Mouse (Mus musculus): ENCODE measurements around the gene Ddx11.

Gene Ddx11

DNA sequence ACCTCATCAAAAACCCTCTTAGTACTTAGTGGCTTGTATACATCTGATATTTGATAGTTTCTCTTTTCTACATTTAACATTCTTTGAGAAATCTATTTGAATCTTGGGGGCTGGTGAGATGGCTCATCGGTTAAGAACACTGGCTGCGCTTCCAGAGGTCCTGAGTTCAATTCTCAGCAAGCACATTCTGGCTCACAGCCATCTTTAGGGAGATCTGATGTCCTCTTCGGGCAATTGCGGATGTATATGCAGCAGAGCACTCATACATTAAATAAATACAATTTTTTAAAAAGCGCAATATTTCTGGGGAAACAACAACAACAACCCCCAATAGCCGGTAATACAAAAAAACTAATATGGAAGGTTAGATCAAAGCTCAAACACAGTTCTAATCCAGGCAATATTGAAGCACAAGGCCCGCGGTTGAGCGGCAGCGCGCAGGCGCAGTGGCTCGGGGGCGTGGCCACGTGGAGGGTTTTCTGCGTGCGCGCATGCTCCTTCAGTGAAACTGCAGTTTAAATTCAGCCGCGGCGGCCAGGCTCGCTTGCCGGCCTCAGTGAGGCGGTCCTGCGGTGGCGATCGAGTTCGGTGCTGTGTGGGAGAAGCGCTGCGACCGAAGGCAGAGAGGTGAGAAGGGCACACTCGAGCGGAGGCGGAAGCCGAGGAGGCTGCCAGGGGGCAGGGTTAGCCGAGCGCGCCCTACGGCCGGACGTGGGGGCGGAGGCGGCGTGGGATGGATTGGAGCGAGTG is at the start of gene Ddx11:
Gene Ddx11, plus strand, starts transcription at position 455 of the 750 bp plus-strand sequence.
- peak; percentile 86 to 97 for DNase-seq (ENCODE audit: low spot score in 2 of 2)

DNA sequence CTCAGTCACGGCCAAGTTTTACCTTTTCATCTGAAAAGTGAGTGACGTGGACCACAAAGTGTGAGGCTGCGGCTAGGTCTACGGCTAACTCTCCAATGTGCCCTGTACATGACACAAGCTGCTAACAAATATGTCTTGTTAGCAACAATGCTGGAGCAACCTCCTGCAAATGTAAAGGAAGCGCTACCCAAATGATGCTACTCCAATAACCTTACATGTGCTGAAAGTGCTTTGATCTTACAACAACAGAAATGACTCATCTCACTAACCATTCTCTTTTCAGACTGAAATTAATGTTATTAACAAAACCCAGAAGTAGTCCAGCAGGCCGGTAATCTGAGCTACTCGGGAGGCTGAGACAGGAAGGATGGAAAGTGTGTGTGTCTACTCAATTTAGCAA is 49.3 kb upstream of the Ddx11 start:
- DNase-seq (ENCODE audit: low spot score in 2 of 2): no peak

DNA sequence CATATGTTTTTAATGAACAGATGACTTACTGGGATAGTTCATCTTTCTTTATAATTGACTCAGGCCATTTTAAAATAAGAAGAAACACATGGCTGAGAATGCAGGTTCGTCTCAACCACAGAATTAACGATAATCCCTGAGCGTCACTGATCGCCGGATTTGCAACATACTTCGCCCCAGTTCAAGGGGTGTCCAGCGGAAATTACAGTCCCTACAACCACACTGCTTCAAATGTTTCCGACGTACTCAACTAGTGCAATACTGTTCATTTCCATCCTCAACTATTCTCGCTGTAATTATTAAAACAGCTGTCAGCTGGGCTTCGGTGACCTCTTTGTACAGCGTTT is 47.5 kb upstream of the Ddx11 start:
- no peak for DNase-seq (ENCODE audit: low spot score in 2 of 2)

DNA sequence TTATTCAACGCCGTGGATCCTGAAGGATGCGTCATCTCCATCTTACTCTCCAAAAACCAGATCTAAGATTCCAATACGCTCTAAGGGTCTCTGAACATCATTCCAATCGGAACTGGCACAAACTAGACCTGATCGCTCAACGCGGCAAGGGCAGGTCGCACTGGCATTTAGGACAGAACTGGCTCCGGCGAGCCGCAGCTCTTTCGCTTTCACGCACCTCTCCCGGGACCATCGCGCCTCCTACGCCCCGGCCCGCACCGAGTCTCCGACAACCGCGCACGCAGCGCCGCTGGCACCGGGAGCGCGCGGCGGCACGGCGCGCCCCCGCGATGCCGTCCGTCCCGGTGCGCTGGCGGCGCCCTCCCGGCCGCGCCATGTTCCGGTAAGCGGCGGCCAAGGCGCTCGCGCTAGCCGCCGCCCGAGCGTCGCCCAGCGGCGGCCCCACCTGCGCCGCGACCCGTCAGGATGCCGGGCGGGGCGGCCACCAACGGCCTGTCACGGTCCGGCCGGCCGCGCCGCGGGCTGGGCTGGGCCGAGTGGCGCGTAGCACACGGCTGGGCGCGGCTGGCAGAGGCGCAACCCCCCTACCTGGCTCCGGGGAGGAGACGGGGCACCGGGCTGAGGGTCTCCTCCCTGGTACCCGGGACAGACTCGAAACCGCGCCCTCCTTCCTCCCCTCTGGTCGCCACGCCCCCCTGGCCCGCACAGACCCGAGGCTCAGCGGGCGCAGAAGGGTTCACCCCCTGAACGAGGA is 47.0 kb upstream of the Ddx11 start:
- peak; percentile 13 to 43 for DNase-seq (ENCODE audit: low spot score in 2 of 2)

DNA sequence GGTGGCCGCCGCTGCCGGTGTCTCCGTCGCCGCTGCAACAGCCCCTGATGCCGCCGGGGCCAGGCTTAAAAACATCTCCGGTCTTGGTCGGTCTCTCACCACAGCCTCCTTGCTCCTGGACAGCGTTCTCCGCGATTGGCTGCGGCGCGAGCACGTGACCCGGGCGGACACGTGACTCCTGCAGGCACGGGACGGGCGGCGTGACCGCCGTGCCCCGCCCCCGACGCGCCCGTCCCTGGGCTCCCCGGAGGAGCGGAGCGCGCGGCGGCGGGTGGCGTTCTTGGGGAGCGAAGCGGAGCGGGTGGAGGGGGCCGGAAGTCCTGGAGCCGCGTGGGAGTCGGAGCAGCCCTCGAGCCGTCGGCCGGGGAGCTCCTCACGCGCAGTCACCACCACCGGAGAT is 46.4 kb upstream of the Ddx11 start, which contains the start of gene Ankrd12:
Gene Ankrd12, minus strand, starts transcription at position 156 of the 400 bp plus-strand sequence.
- peak; percentile 94 to 95 for DNase-seq (ENCODE audit: low spot score in 2 of 2)

DNA sequence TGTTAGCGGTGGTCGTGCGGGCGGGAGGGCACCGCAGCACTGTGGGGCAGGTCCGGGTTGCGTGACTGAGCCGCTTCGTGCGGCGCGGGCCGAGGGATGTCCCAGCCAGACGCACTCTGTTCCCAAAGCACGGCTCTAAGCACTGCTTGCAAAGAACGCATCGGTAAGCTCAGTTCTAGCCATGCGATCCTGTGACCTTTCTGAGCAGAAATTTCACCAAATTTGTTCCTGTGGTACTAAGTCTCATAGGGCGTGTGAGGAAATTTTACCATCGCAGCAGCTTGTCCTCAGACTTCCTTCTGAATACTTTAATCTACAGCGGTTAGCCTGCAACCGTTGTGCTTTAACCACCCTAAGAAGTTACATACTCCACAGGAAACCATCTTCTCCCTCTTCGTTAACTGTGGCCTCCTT is 45.9 kb upstream of the Ddx11 start:
- DNase-seq (ENCODE audit: low spot score in 2 of 2): no peak

DNA sequence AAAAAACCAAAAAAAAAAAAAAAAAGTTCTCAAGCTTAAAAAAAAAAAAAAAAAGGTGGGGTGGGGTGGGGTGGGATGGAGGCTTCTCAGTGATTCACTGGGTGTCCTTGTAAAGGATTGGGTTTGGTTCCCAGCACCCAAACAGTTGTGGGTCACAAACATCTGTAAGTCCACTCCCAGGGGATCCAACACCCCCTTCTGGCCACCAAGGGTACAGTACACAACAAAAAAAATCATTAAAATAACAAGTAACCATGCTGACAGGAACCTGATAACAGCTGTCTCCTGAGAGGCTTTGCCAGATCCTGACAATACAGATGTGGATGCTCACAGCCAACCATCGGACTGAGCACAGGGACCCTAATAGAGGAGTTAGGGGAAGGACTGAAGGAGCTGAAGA is 38.8 kb upstream of the Ddx11 start:
- DNase-seq (ENCODE audit: low spot score in 2 of 2): no peak

DNA sequence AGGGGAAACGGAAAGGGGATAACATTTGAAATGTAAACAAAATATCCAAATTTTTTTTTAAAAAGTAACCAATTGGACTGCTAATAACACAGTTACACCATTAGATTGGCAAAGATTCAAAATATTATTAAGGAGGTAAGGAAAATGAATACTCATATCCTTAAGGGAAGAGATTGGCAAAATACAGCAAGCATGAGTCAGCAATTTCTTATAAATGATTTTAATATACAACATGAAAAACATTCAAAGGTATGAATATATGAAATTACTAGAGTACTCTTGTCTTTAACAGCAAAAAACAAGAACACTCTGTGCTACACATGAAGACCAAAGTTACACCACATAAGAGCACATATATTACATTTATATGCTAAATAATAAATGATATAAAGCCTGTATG is 38.3 kb upstream of the Ddx11 start:
- no peak for DNase-seq (ENCODE audit: low spot score in 2 of 2)

DNA sequence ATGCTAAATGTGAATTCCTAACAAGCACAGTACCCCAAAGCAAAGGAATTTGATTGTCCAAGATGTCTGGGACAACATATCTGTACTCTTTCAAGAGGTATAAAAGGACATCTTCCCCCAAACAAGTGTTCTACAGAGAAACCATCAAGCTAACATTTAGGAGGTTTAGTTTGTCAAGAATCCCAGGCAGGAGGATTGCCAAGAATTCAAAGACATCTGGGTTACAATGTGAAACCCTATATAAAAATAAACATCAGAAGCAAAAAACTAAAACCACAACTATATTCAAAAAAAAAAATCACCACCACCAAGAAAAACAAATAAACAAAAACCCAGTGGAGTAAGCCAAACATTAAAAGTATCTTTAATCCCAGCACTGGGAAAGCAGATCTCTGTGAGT is 33.1 kb upstream of the Ddx11 start:
- no peak for DNase-seq (ENCODE audit: low spot score in 2 of 2)

DNA sequence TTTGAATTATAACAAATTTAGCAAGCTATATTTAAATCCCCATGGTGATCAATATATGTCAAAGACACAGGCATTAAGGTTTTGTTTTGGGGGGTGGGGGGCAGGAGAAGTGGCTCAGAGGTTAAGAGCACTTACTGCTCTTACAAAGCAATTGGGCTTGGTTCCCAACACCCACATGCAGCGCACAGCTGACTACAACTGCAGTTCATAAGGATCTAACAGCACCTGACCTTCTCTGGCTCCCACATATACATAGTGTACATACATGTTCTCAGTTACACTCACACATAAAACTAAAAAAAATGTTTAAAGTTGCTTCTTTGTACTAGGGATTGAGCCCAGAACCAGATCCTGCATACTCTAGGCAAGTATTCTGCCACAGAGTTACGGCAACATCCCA is 31.9 kb upstream of the Ddx11 start:
- DNase-seq (ENCODE audit: low spot score in 2 of 2): no peak

DNA sequence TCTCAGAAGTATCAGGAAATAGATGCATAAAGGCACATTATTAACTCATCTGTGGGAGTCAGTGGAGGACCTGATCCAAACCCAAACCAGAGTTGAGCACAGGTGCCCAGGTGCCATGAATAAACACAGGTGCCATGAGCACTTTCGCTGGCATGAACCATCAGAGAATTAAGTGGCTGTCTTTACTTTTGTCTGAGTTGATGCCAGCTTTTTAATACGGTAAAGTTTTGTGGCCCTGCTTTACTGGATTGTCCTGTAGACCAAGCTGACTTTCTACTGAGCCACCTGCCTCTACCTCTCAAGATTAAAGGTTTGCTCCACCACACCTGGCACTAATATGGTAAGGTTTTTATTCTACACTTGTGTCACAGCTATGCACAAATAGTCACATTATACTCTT is 31.3 kb upstream of the Ddx11 start:
- DNase-seq (ENCODE audit: low spot score in 2 of 2): no peak

DNA sequence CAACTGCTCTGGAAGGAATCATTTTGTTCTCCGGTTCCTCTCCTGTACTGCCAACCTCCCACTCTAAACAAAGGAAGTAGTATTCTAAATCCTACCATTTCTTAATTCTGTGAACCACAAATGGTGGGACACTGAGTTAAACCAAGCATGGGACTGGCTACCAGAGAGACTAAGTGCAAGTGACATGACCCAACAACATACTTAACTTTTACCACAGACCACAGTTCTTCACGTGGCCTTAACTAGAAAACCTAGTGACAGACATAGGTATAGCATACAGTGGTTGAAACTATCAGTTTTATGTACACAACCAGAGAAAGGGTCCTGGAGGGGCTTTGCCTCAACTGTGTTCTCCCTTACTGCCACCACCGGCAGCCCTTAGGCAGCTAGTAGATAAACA is 30.7 kb upstream of the Ddx11 start:
- DNase-seq (ENCODE audit: low spot score in 2 of 2): no peak

DNA sequence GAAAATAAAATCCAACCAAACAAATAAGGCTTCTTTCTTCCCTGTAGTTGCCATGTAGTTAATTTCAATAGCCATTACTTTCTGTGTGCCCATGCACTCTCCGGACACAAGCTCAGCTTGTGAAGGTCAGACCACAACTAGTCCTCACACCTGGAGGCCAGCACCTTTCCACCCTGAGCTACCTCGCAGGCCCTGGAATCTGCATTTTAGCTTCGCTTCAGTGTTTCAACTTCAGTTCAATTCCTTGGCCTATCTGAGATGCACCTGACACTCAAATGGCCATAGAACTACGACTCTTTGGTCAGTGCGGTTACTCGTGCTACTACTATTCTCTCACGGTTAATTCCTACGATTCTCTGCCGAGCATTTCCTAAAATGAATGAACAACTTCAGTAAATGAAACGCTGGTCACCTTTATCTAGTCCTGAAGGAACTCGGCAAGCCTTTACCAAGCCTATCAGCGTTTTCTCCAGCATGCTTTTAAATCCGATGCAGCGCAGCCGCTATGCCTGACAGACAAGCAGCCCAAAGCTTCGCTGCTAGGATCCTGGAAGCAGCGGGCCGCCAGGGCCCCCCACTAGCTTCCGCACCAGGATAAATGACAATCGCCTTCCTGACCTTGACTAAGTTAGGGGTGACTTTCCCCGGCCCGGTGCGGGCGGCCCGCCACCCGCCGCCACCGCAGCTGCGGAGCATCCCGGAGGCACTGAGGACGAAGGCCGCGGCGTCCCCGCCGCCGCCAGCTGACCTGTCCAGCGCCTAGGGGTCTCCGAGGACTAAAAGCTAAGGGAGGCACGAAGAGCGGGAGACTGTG is 22.5 kb upstream of the Ddx11 start:
- DNase-seq (ENCODE audit: low spot score in 2 of 2): no peak

DNA sequence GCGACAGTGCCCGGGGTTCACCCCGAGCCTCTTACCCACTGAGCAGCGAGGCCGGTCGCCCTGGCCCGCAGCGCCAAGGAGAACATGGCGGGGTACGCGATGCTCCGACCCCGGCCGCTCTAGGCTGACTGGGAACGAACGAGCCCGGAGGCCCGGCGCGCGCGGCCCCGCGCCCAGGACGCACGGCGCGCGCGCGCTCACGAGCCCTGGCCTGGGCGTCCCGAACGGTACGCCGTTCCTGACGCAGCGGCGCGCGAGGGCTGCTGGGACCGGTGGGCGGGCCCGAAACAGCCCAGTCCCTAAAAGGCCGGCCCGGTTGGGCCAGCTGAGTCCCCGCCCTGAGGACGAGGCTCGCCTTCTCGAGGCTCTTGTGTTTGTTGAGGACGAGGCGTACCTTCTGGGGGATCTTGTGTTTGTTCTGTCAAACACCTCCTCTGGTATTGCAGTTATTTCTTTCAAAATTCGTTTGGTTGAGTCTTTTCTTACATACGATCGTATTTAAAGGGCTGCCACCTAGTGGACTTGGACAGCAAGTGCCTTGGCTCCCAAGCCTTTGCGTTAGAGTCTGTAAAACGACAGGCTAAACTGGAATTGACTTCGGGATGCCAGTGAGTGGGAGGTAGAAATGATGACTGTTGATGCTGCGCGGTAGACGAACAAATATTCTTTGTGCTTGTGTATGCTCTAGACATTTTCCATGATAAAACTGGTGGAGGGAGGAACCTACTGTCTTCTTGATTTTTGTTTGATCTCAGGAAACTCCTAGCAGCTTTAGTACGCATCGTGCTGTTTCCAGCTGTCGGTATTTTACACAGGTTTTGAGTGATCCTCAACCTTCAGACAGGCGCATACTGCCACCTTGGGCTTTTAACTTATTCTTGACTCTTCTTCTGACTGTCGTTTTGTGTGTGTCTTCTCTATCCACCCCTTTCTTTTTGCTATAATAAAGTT is 21.7 kb upstream of the Ddx11 start, which contains the start of gene Ndufv2:
Gene Ndufv2, minus strand, starts transcription at position 180 of the 951 bp plus-strand sequence.
- peak; percentile 81 to 87 for DNase-seq (ENCODE audit: low spot score in 2 of 2)

DNA sequence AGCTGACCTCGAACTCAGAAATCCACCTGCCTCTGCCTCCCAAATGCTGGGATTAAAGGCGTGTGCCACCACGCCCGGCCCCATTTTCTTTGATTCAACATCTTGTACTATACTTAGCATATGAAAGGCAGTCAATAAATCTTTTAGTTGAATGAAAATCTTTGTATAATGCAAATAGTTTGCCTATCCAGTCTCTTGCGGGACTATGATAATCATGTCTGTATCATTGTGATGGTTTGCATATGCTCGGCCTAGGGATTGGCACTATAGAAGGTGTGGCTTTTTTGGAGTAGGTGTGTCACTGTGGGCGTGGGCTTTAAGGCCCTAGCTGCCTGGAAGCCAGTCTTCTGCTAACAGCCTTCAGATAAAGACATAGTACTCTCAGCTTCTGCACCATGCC is 19.2 kb upstream of the Ddx11 start:
- no peak for DNase-seq (ENCODE audit: low spot score in 2 of 2)

DNA sequence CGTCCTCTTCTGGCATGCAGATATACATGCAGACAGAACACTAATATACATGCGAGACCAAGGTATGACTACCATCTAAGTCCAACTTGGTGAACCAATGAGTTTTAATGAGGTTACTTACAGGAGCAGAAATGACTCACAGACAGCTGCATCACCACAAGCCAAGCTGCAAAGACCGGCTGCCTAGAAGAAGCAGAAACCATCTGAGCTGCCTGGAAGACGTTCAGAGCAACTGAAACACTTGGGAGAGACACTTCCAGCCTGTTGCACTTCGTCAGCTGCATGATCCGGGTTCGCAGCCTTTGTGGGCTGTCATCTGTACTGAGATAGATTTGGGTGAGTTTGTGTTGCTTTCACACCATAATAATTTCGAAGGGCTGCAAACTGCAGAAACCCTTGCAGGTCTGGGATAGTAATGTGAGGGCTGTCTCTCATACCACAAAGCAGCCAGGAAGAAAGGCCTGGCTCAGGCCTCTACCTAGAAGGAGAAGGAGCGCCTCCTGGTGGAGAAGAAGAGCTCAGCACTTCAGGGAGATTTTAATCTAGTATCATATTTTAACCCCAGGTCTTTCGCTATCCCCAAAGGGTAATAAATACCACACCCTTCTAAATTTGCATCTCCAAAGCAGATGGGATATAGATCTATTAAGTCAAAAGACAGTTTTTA is 16.6 kb upstream of the Ddx11 start:
- DNase-seq (ENCODE audit: low spot score in 2 of 2): peak in 1 of 2 experiments; percentile 30

DNA sequence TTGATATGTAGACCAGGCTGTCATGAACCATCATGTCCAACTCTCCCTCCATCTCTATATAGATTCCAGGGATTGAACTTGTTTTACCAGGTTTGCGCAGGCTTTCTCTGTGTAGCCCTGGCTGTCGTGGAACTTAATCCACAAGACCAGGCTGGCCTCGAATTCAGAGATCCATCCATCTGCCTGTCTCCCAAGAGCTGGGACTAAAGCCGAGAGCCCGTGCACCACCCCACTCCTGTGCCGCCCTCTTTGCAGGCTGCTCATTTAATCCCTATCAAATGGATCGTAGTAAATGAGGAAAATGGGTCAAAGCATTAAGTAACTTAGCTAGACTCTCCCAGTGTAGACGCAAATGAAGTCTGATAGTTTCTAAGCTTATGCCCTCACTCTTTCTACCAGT is 15.9 kb upstream of the Ddx11 start:
- no peak for DNase-seq (ENCODE audit: low spot score in 2 of 2)

DNA sequence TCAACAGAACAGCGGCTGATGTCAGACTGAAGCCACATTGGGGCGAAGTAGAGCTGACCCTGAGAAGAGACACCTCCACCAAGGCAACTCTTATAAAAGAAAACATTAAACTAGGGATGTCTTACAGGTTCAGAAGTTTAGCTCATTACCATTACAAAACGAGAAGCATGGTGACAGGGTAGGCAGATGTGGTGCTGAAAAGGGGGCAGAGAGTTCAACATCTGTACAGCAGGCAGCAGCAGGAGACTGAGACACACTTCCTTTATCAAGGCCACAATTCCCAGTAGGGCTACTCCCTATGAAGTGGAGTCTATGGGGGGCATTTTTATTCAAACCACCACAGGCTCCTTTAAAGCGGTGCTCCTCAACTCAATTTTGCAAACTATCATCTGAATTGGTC is 15.1 kb upstream of the Ddx11 start:
- DNase-seq (ENCODE audit: low spot score in 2 of 2): no peak

DNA sequence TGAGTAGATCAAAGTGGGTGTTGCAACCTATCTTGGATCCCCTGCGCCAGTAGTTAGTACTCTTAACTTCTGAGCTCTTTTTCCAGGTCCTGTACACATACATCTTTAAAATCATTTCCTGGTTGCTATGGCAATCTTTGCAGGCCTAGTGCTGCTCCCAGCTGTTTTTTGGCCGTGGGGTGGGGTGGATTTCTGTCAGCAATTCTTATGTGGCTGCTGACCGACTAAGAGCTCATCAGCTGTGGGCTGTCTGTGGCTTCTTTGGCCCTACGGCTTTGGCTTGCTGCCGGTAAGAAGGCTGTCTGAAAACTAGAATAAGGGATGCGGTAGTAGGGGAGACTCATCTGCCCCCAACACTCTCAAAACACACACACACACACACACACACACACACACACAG is 12.6 kb upstream of the Ddx11 start:
- peak in 1 of 2 experiments; percentile 15 for DNase-seq (ENCODE audit: low spot score in 2 of 2)

DNA sequence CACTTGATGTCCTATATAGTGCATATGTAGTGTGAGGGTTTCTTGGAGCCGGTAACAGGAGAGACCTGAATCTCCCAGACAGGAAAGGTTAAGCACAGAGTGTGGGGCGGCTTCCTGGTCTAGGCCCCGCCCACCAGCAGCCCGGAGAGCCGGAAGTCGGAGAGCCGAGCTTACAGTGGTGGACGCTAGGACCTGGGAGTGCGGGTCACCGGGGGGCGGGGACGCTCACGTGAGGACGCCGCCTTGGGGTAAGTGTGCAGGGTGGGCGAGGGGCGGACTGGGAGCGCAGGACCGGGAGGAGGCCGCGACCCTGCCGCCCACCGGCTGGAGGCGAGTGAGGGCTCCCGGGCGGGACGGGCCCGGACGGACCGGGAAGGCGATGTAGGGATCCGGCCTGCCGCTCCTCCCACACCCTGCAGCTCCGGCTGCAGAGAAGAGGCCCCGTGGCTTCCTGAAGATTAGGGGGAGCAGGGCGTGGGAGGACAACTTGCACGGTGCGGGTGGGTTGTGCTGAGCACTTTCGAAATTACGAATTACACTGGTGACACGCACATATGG is 11.8 kb upstream of the Ddx11 start, which contains the start of gene Washc1:
Gene Washc1, plus strand, starts transcription at position 144 of the 558 bp plus-strand sequence.
- DNase-seq (ENCODE audit: low spot score in 2 of 2): peak; percentile 77 to 82
